Mouse (Mus musculus) liver, postnatal 0 days (tissue): Measurements from ENCODE around the gene Gipc2. TPM values are rescaled to one million over a fixed set of nuclear protein-coding genes. Genes with fewer than 3 reads are reported as not detected.

ENCODE experiments used
- ATAC-seq: fragments of 200-750 bp; cut with Nextera tagmentation; 2 replicates; pipeline ENCODE4 v1.8.0; 2017; ENCODE audit warnings: mild to moderate bottlenecking, moderate library complexity
- DNase-seq: peaks from one replicate; pipeline ENCODE4 v3.0.0-alpha.2; 2016
- H3K27ac ChIP-seq: fragments of 300-500 bp; sonication (generic); 2 replicates; pipeline ENCODE4 v1.5.1; 2014; ENCODE audit warnings: antibody characterized with exemption, moderate library complexity, mild to moderate bottlenecking, low read depth
- H3K27me3 ChIP-seq: fragments of 300-500 bp; sonication (generic); 2 replicates; pipeline ENCODE4 v1.6.1; 2014; ENCODE audit warnings: low read length, control low read depth, mixed read lengths; ENCODE audit not compliant: insufficient read depth
- H3K36me3 ChIP-seq: fragments of 300-500 bp; sonication (generic); replicated peaks from 2 replicates; pipeline ENCODE4 v1.6.1; 2014; ENCODE audit warnings: mild to moderate bottlenecking, control low read depth, low read length, moderate library complexity, mixed read lengths; ENCODE audit not compliant: insufficient read depth
- H3K4me1 ChIP-seq: fragments of 300-500 bp; sonication (generic); 2 replicates; pipeline ENCODE4 v1.6.1; 2014; ENCODE audit warnings: antibody characterized with exemption, mild to moderate bottlenecking, control low read depth; ENCODE audit not compliant: insufficient read depth
- H3K4me2 ChIP-seq: fragments of 300-500 bp; sonication (generic); 2 replicates; pipeline ENCODE4 v1.6.1; 2014; ENCODE audit warnings: low read depth, mild to moderate bottlenecking, low read length, moderate library complexity, mixed read lengths
- H3K4me3 ChIP-seq: fragments of 300-500 bp; sonication (generic); 2 replicates; pipeline ENCODE4 v1.5.1; 2014; ENCODE audit warnings: low read depth, low read length
- H3K9ac ChIP-seq: fragments of 300-500 bp; sonication (generic); replicated peaks from 2 replicates; pipeline ENCODE4 v1.6.1; 2014; ENCODE audit warnings: mild to moderate bottlenecking, moderate library complexity
- H3K9me3 ChIP-seq: fragments of 300-500 bp; sonication (generic); 2 replicates; pipeline ENCODE4 v1.6.1; 2016; ENCODE audit warnings: mild to moderate bottlenecking, control low read depth, low read length, mixed read lengths
- CTCF ChIP-seq: sonication (generic); IDR thresholded peaks from 2 replicates; pipeline ENCODE4 v1.5.1; 2016; ENCODE audit warnings: antibody characterized with exemption, low read depth
- EP300 ChIP-seq: IDR thresholded peaks from 2 replicates; pipeline ENCODE4 v1.6.1; 2016; ENCODE audit warnings: antibody characterized with exemption, low read depth, mild to moderate bottlenecking
- WGBS: fragments of 180-500 bp; shearing (Covaris S2); extraction: QIAGEN DNeasy Blood & Tissue Kit; methylation state at CpG from one replicate; pipeline ENCODE4 v1.1.7; 2014; ENCODE audit not compliant: insufficient replicate concordance; 5-methylcytosine and 5-hydroxymethylcytosine counted together
- polyA plus RNA-seq: library from polyadenylated mRNA; unstranded; fragments of >200 nt; fragmentation: Nextera tagmentation; extraction: Ambion mirVana; gene quantifications from 2 replicates; pipeline ENCODE4 v1.2.1, GENCODE M21; 2015

Gene Gipc2
- polyA plus RNA-seq, 1 experiment from 2014 or later: 3.5 TPM

DNA sequence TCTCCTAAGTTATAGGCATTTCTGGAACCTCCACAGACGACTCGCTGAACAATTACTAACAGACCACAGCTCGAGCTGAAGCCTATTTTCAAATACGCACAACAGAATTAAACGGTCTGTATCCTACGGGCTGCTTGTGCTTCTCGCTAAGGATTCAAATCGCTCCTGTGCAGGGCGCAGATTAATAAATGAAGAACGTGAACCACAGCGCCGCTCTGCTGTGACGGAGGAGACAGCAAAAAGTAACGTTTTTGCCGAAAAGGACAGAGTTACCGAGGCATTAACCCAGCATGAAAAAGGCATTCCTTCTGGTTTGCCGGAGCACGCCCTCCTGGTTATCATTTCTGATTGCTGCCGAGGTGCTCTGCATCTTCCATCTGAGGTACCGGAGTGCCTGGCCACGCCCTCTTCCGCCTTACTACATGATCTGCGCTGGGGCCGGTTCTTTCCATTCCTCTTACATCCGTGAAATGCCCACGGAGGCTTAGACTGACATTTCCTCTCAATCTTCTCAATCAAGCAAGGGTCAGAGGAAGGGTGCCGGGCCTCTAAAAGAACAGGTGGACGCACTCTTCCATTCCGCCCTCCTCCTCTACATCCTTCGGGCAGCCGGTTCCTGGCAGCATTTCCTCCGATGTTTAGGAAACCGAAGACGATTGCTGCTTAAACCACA, 73.5 kb downstream of the Gipc2 start:
- H3K4me2 ChIP-seq: 0 out of 2 replicates have a peak overlapping the region, but pooled peaks have one; percentile 1
- ATAC-seq (no peak), DNase-seq (no peak)
- no peaks in the 10 kb centered on the region; the same call in 1 of the 2 replicates for H3K36me3 ChIP-seq
- H3K9ac ChIP-seq: no peak overlapping the region
- no peaks in the 10 kb centered on the region for H3K4me1 ChIP-seq
- H3K4me3 ChIP-seq: no peak overlapping the region
- H3K27me3 ChIP-seq: no peaks in the 10 kb centered on the region
- no peak overlapping the region for H3K27ac ChIP-seq
- 54% methylated on average over 34 of the region's 34 CpGs for WGBS
- H3K9me3 ChIP-seq: no peaks in the 10 kb centered on the region
- TF ChIP-seq EP300: no peak
- TF ChIP-seq CTCF: no peak; the same call in 1 of the 2 replicates

DNA sequence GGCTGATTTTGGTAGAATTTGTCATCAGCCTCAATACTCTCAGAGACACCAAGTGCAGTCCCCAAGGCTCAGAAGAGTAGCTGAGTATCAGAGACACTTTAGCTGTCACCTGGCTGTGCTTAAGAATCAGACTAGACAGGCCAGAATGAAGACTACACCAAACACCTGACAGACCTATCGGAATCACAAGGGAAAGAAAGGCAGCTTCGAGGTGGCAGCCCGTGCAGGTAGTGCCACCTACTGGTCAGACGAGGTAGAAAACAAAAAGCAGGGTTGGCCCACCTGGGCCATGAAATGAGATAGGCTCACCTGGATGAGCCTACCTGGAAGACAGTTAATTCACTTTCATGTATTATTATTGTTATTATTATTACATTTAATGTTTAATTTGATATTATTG, 76.9 kb downstream of the Gipc2 start:
- TF ChIP-seq EP300 (no peak), CTCF (peak; percentile 89)
- Histone ChIP-seq H3K27ac (no peak overlapping the region), H3K36me3 (no peaks in the 10 kb centered on the region; the same call in 1 of the 2 replicates), H3K9me3 (no peaks in the 10 kb centered on the region), H3K9ac (no peak overlapping the region), H3K4me2 (no peak overlapping the region), H3K27me3 (no peaks in the 10 kb centered on the region), H3K4me1 (no peaks in the 10 kb centered on the region), H3K4me3 (no peak overlapping the region)
- 8% methylated on average over 4 of the region's 4 CpGs for WGBS
- ATAC-seq (no peak), DNase-seq (peak; percentile 56)

DNA sequence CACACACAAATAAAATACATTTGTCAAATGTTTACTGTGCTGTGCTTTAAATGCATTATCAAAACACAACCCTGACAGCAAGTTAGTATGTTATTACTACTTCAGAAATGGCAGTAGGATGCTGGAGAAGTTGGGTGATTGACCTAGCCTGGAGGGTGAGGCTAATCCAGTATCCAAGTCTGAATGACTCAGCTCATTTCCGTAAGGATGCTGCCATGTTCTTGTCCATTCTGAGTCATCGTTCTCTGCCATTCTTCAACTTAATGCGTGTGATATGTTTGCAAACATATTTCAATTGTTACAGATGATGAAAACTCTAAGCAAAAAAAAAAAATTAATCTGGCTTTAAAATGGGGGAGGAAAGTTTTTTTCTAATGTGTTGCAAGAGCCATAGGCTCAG, 84.6 kb downstream of the Gipc2 start:
- Histone ChIP-seq H3K9ac (no peak overlapping the region), H3K9me3 (no peaks in the 10 kb centered on the region), H3K4me2 (no peak overlapping the region), H3K27me3 (no peaks in the 10 kb centered on the region), H3K27ac (no peak overlapping the region), H3K4me3 (no peak overlapping the region), H3K4me1 (no peaks in the 10 kb centered on the region), H3K36me3 (no peaks in the 10 kb centered on the region)
- ATAC-seq (no peak), DNase-seq (no peak)
- TF ChIP-seq CTCF: no peak
- TF ChIP-seq EP300: no peak
- 80% methylated on average over 3 of the region's 3 CpGs for WGBS

DNA sequence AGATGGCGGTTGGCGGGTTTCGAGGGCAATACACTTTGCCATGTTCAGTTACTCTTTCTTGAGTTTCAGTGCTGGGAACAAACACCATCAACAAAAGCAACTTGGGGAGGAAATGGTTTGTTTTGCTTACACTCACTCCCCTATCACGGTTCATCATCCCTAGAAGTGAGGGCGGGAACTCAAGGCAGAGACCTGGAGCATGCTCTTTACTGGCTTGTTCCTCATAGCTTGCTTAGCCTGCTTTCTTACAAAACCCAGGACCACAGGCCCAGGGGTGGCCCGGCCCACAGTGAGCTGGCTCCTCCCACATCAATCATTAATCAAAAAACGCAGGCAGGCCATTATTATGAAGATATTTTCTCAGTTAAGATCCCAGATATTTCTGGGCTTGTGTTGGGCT, 89.9 kb downstream of the Gipc2 start:
- Histone ChIP-seq H3K4me2 (no peak overlapping the region), H3K27ac (no peak overlapping the region), H3K4me1 (no peaks in the 10 kb centered on the region), H3K9ac (no peak overlapping the region), H3K4me3 (no peak overlapping the region), H3K27me3 (no peaks in the 10 kb centered on the region), H3K36me3 (no peaks in the 10 kb centered on the region), H3K9me3 (no peaks in the 10 kb centered on the region)
- DNase-seq (no peak), ATAC-seq (no peak)
- no peak for TF ChIP-seq EP300
- no peak for TF ChIP-seq CTCF
- WGBS: 66% methylated on average over 7 of the region's 7 CpGs

DNA sequence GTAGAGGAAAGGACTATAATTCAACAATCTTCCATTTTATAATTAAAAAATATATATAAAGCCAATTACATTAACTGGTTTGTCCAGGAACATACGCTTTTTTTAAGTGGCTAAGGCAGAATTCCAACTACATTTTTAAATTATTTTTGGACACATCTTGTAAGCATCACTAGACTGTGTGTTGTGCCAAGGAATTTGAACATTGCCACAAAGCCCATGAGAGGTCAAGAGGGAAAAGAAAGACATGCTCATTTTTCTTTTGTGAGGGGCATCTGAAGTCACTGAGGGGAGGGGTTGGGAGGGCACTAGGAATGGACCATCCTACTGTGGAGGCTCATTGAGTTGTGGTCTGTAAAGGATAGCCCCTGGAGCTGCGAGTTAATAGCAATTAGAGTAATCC, 97.0 kb downstream of the Gipc2 start:
- Histone ChIP-seq H3K4me2 (no peak overlapping the region), H3K4me3 (no peak overlapping the region), H3K27ac (no peak overlapping the region), H3K36me3 (no peaks in the 10 kb centered on the region), H3K27me3 (no peaks in the 10 kb centered on the region), H3K9me3 (no peaks in the 10 kb centered on the region), H3K4me1 (no peaks in the 10 kb centered on the region), H3K9ac (no peak overlapping the region)
- 63% methylated on average over 2 of the region's 2 CpGs for WGBS
- ATAC-seq: no peak
- no peak for DNase-seq
- TF ChIP-seq CTCF: no peak
- no peak for TF ChIP-seq EP300

DNA sequence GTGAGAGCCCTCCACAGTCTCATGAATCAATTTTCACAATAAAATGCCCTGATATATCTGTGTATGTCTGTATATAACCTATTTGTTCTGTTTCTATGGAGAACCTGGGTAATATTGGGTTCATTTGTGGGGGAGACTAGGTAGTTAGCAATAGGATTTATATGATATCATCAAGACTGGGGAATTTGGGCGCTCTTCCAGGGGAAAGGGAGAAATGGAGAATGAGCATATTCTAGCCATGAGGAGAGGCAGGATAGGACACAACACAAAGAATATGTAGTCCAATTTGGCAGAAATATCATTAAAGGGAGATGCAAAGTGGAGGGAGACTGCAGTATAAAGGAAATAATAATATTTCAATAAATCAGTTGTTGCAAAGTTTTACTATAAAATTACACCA, 97.7 kb downstream of the Gipc2 start:
- Histone ChIP-seq H3K27me3 (no peaks in the 10 kb centered on the region), H3K36me3 (no peaks in the 10 kb centered on the region), H3K4me2 (no peak overlapping the region), H3K27ac (no peak overlapping the region), H3K9me3 (no peaks in the 10 kb centered on the region), H3K4me1 (no peaks in the 10 kb centered on the region), H3K9ac (no peak overlapping the region), H3K4me3 (no peak overlapping the region)
- WGBS: 68% methylated on average over 1 of the region's 1 CpGs
- DNase-seq (no peak), ATAC-seq (no peak)
- TF ChIP-seq EP300 (no peak), CTCF (no peak)
